Mouse (Mus musculus): Measurements from ENCODE around the gene Tst. TPM values are rescaled to one million over a fixed set of nuclear protein-coding genes. Genes with fewer than 3 reads are reported as not detected.
A peak's percentile ranks its signal among the peaks of the same experiment; 100 is the strongest.

Gene Tst
- polyA plus RNA-seq, 2 experiments from 2014 or later, result 1.6 to 2.8 TPM

GRCm38 (mm10) chr15:78385564-78385963, 20.1 kb downstream of the Tst start:
- no peak for ATAC-seq

- ATAC-seq, result no peak
Observed at GRCm38 (mm10) chr15:78384220-78385116, 21.2 kb downstream of the Tst start.

- no peak for ATAC-seq
Observed at GRCm38 (mm10) chr15:78383450-78384219, 22.1 kb downstream of the Tst start.

- ATAC-seq, result no peak
Observed at GRCm38 (mm10) chr15:78382115-78382514, 23.6 kb downstream of the Tst start.

- ATAC-seq, result no peak
Observed at GRCm38 (mm10) chr15:78380741-78381140, 25.0 kb downstream of the Tst start.

- no peak for ATAC-seq
Observed at GRCm38 (mm10) chr15:78380208-78380607, 25.5 kb downstream of the Tst start.

- ATAC-seq, result no peak
Observed at GRCm38 (mm10) chr15:78378556-78378955, 27.2 kb downstream of the Tst start.

GRCm38 (mm10) chr15:78377859-78378258, 27.8 kb downstream of the Tst start:
- ATAC-seq, result no peak

- no peak for ATAC-seq
Observed at GRCm38 (mm10) chr15:78374204-78374603, 31.5 kb downstream of the Tst start.

GRCm38 (mm10) chr15:78372796-78373195, 32.9 kb downstream of the Tst start:
- ATAC-seq, result no peak

GRCm38 (mm10) chr15:78369641-78370040, 36.1 kb downstream of the Tst start:
- no peak for ATAC-seq

- peak; percentile 43 for ATAC-seq
Observed at GRCm38 (mm10) chr15:78368926-78369346, 36.8 kb downstream of the Tst start.

- no peak for ATAC-seq
Observed at GRCm38 (mm10) chr15:78367811-78368210, 37.9 kb downstream of the Tst start.

GRCm38 (mm10) chr15:78366875-78367274, 38.8 kb downstream of the Tst start:
- no peak for ATAC-seq

- no peak for ATAC-seq
Observed at GRCm38 (mm10) chr15:78365916-78366315, 39.8 kb downstream of the Tst start.

GRCm38 (mm10) chr15:78355548-78355947, 50.2 kb downstream of the Tst start:
- no peak for ATAC-seq

GRCm38 (mm10) chr15:78354958-78355357, 50.7 kb downstream of the Tst start:
- no peak for ATAC-seq

GRCm38 (mm10) chr15:78351586-78352165, 54.0 kb downstream of the Tst start:
- ATAC-seq, result no peak

Other genes starting within 250 kb of the Tst start
- 10 to 100 TPM; 56.6 to 59.4 TPM for gene Ift27, start 231.8 kb downstream of the Tst start, polyA plus RNA-seq (2017; shearing (Covaris generic))
- gene Pvalb, start 199.5 kb downstream of the Tst start, polyA plus RNA-seq (2017; shearing (Covaris generic)), result not detected
- gene Ncf4, start 161.1 kb downstream of the Tst start, polyA plus RNA-seq (2017; shearing (Covaris generic)), result 100 to 1,000 TPM; 175 to 188 TPM
- gene Csf2rb2, start 100.2 kb downstream of the Tst start, polyA plus RNA-seq (2017; shearing (Covaris generic)), result under 1 TPM in 1 of 2 experiments, not detected in 1; 0.12 TPM
- under 1 TPM; 0.08 to 0.63 TPM for gene Csf2rb, start 80.2 kb downstream of the Tst start, polyA plus RNA-seq (2017; shearing (Covaris generic))
- gene Tex33, start 10.0 kb downstream of the Tst start, polyA plus RNA-seq (2017; shearing (Covaris generic)), result not detected
- gene Mpst, start 509 bp upstream of the Tst start, polyA plus RNA-seq (2017; shearing (Covaris generic)), result 1 to 10 TPM; 1.2 to 5.7 TPM
- 1 to 10 TPM; 5.1 to 5.5 TPM for gene Kctd17, start 22.7 kb upstream of the Tst start, polyA plus RNA-seq (2017; shearing (Covaris generic))
- gene Tmprss6, start 62.7 kb upstream of the Tst start, polyA plus RNA-seq (2017; shearing (Covaris generic)), result not detected
- 100 to 1,000 TPM; 529 to 771 TPM for gene Il2rb, start 89.4 kb upstream of the Tst start, polyA plus RNA-seq (2017; shearing (Covaris generic))
- 10 to 100 TPM; 10.2 to 14.3 TPM for gene C1qtnf6, start 125.5 kb upstream of the Tst start, polyA plus RNA-seq (2017; shearing (Covaris generic))
- gene Sstr3, start 138.8 kb upstream of the Tst start, polyA plus RNA-seq (2017; shearing (Covaris generic)), result not detected
- gene Rac2, start 166.9 kb upstream of the Tst start, polyA plus RNA-seq (2017; shearing (Covaris generic)), result 1,000 to 10,000 TPM; 2,983 to 4,093 TPM
- 100 to 1,000 TPM; 299 to 603 TPM for gene Cyth4, start 191.1 kb upstream of the Tst start, polyA plus RNA-seq (2017; shearing (Covaris generic))